Mouse (Mus musculus) urinary bladder, postnatal 25 days (tissue): ENCODE results near the gene Dhh.
A peak's percentile ranks its signal among the peaks of the same experiment; 100 is the strongest.

Experiments used
- DNase-seq: peaks from one replicate; pipeline ENCODE4 v3.0.0; 2022; ENCODE audit warnings: low spot score

Gene Dhh

GRCm38 (mm10) chr15:98871916-98872888 lies 26.1 kb downstream of the Dhh start:
- peak; percentile 82 for DNase-seq

DNA sequence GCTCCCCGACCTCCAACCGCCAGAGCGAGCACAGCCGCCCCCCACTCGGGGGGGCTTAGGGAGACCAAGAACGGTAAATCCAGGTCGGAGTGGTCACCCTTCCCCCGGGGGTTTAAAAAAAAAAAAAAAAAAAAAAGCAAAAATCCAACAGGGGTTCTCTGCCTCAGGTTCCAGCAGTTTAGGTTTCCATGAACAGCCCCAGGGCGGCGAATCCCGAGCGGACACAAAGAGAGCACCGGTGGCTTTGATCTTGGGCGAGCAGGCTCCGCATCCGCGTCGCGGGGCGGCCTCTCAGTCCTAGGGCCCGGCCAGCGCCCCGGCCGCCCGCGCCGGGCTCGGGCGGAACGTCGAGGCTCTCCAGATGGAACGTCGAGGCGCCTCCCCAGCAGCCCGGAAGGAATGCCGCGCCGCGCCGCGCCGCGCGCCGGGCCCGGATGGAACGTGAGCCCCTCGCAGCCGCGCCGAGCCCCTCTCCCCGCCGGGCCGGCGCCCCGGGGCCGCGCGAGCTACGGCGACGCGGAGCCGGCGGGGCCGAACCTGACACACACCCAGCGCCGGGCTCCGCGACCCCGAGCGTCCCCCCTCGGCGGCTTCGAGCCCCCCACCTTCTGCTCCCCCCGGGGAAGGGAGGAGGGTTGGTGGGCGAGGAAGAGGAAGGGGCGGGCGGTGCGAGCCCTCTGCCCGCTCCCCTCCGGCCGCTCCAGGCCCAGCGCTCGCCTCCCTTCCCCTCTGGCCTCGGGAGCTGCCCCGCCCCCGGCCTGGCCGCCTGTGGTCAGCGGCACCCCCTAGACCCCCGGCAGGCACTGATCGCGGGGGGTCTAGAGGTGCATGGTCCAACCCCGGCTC lies 27.0 kb downstream of the Dhh start, which contains the start of gene Kmt2d:
Kmt2d (minus strand) TSS at position 135 of the 846 bp plus-strand sequence.
- no peak for DNase-seq

GRCm38 (mm10) chr15:98870179-98871069 lies 27.9 kb downstream of the Dhh start:
- DNase-seq, result no peak

GRCm38 (mm10) chr15:98869342-98870178 lies 28.8 kb downstream of the Dhh start:
- DNase-seq, result no peak

DNA sequence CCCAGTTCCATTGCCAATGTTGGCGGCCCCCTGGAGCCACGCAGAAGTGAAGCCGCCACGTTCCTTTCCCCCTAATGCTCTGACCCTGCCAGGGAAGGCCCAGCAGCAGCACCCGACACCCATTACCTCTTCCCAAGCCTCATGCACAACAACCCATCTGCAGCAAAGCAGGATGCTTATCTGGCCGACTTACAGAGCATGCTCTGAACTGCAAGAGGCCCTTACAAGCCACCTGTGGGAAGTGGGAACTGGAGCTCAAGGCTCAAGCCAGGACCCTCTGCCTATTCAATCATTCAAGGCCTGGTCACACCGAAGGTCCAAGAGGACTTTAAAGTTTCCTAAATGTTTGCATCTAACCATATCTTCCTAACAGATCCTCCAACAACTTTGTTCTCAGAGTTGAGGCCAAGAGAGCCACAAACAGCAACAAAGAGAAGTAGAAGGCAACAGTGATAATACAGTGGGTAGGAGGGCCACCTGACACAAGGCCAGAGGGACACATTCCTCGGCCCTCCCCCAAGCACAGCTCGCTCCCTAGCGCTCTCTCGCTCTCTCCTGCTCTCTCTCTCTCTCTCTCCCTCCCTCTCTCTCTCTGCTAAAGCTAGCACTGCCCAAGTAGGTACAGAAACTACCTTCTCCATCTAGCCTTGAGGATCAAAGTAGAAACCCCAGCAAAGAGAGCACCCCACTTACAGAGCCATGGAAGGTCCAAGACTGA lies 29.8 kb downstream of the Dhh start:
- no peak for DNase-seq

DNA sequence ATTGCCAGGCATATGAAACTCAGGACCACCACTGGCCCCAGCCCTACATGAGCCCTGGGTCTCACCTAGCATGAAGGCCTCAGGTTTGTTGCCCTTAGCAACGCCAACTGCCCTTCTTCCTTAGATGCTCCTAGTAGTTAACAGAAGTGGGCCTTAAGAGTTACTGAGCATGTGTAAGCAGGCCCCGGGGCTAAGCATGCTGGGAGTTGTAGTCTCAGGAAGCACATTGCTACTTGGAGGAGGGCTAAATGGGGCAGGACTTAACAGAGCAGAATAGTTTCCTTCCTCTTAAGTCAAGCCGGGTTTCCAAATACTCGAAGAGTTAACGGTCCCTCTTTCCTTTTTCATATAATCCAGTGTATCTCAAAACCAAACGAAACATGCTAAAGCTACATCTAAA lies 31.0 kb downstream of the Dhh start:
- peak; percentile 38 for DNase-seq

DNA sequence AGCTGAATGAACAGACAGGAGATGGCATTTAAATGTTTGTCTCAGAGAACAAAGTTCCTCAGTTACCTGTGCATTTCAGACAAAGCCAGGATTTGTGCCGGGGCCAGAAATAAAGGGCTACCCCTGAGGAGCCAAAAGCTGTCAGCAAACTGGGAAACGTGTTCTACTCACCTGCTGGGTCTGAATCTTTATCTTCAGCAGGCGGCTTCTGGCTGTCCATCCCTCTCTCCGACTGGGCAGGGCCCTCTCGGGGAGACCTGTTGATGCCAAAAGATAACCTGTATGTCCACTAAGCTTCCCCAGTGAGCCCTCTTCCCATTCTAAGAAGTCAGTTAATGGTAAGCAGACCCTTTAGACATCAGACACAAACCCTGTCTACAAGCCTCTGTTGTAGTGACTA lies 31.8 kb downstream of the Dhh start:
- no peak for DNase-seq

DNA sequence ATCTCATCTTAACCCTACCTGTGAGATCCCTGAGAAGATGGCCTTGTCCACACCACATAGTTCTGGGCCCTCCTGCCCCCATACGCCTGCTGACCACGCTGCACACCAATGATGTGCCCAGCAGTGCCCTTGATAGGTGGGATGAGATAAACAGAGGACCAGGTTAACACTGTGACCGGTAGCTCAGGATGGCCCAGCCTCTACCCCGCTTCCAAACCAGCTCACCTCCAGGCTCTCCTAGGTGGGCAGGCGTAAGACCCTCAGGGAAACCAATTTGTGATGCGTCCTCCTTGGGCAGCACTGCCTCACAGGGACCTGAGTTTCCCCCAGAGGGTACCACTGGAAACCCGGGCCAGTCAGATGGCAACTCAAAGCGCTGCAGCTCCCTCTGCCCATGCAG lies 32.6 kb downstream of the Dhh start:
- DNase-seq, result no peak

GRCm38 (mm10) chr15:98864951-98865350 lies 33.4 kb downstream of the Dhh start:
- DNase-seq, result no peak

DNA sequence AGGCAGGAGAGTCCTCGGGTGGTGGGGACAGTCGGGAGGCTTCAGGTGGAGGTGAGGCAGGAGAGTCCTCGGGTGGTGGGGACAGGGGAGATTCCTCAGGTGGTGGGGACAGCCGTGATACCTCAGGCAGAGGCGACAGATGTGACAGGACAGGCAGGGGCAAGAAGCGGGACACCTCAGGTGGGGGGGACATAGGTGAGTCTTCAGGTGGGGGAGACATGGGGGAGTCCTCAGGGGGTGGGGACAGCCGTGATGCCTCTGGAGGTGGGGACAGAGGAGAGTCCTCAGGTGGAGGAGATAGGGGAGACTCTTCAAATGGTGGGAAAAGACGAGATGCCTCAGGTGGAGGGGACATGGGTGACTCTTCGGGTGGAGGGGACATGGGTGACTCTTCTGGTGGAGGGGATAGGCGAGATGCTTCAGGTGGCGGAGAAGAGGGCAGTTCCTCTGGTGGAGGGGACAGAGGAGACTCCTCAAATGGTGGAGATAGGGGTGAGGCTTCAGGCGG lies 34.8 kb downstream of the Dhh start:
- DNase-seq, result no peak

DNA sequence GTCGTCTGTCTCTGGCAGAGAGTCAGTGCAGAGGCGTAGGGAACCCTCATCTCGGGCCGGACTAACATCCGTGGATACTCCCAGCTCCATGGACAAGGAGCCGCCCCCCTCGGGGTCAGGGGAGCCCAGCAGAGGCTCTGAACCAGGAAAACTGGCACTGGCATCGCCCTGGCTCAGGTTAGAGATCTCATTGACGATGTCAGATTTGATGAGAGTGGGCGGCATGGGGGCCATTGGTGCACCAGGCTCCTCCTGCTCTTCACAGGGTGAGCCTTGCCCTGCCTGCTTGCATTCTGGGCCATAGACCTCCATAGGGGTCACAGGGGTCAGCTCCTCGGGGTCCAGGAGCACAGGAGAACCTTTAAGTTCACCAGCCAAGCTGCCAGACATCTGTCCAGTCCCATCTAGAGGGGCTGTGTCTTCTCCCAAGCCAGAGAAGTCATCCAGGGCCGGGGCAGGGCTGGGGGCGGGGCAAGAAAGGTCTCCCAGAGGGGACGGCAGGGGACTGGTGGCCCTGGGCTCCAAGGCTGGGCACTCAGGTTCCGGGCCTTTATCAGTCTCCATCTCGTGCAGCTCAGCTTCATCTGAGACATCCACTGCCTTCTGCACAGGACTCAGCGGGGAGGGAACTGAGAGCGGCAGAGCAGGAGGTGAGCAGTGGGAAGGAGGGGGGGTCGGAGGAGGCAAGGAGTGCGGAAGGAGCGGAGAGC lies 36.5 kb downstream of the Dhh start:
- DNase-seq, result no peak

DNA sequence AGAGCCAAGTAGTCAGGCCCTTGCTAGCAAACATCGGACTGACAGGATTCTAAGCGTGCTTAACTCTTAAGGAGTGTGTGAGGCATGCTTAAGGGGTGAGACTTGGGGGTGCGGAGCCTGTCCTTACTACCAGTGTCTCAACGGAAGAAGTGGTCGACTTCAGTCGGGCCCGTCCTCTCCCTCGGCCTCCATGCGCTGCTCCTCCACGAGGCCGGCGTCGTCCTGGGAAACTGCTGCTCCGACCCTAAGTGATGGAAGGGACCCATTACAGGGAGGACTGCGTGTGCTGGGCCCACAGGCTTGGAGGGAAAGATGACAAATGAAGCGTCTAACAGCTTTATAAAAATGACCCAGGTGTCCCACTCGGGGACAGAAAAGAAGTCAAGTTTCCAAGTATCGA lies 37.4 kb downstream of the Dhh start:
- no peak for DNase-seq

DNA sequence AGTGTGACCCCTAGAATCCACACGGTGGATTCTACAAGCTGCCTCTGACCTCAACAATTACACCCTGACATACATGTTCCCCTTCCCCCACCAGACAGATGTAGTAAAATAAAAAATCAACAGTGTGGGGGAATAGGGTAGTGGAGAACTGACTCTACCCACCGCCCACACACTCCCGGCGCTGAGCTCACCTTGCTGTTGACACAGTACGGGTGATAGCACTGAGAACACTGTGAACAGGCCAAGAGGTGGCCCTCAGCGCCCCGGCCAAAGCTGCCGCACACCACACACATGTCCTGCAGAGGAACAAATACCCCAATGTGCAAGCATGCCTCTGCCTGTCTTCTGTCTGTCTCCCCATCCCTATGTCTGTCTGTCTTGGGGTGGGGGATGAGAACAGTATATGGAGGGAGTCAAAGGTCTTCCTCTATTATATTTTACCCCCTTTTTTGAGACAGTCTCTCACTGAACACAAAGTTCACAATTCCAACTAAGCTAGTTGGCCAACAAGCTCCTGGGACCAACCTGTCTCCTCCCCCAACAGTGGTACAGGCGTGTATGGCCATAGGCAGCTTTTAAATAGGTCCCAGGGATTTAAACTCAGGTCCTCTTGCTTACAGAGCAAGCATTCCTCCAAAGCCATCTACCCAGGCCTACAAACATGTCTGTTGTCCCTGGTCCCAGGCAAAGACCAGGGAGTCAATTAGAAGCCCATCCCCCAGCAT lies 38.9 kb downstream of the Dhh start:
- DNase-seq, result no peak

DNA sequence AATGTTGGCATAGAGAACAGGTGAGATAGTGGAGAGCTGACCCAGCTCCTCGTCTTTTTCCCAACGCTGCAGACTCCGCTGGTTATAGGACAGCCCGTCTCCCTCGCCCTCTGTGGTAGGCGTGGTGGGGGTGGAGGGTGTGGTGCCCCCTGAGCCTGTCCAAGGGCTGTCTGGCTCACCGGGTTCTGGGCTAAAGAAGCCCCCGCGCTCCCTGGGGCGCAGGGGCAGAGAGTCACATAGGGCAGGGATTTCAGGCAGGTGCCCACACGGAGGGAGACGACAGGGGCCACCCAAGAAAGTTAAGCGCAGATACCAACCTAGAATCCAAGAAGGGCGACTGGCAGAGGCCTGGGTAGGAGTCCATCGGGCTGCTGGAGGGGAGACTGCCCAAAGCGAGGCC lies 44.1 kb downstream of the Dhh start:
- no peak for DNase-seq

DNA sequence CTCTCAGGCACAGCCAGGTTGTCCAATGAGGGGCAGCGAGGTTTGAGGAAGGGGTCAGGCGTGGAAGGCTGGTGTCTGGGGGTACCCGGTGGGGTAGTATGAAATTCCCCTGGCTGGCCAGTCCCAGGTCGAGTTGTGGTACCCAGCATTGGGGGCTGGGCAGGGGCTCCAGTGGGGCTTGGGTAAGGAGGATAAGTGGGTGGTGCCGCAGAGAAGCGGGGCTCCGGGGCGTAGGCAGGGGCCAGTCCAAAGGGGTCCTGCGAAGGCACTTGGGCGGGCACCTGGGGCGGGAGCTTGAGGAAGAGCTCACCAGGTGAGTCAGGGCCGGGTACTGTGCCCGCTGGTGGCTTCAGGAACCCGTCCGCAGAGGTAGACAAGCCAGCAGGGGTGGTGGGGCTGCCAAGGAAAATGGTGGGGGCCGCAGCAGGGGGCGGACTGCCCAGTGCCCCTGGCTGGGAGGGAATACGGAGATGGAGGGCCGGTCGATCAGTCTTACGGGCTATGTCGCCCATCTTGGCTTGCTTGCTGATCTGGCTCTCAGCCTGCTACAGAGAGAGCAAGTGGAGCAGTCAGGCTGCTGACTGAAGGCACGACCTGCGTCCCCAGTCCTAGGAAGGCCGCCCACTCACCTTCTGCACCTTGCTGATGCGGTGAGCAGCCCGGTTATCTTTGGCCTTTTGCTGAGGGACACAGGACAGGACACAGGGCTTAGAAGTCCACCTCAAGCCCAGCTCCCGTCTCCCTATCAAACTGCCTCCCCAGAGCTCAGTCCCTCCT lies 45.0 kb downstream of the Dhh start:
- no peak for DNase-seq

DNA sequence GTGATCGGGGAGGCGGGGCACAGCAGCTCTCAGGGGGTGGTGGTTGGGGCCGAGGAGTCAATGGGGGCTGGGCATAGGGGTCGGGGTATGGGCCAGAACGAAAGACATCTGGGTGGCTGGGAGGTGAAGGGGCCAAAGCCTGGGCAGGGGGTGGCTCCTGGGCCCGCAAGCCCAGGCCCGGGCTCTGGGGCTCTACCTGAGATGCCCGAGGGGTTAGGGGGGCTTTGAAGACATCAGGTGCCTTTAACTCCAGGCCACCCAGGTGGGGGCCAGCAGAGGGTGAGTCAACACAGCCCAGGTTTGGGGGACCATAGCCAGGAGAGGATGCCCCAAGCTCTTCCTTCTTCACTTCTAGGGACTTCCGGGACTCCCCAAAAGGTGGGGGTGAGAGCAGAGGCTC lies 45.6 kb downstream of the Dhh start:
- DNase-seq, result no peak

DNA sequence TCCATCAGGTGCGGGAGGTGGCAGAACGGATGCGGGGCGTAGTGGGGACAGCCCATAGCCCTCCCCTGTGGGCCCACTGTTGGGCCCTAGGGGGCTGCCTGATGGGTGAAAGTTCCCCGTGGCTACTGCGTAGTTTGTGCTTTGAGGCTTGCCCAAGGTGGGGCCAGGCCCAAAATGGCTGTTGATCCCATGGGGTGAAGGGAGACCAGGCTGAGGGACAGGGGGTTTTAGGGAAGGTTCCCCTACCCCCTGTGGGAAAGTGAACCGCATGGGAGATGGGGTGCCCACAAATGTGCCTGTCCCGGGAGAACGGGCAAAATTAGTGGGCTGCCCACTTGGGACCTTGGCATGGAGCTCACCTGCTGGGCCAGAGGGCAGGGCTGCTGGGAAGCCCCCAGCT lies 46.3 kb downstream of the Dhh start:
- no peak for DNase-seq

- DNase-seq, result no peak
These were observed 47.0 kb downstream of the Dhh start for GRCm38 (mm10) chr15:98851229-98851818.
